Mouse (Mus musculus) kidney, postnatal 4 days (tissue): ENCODE data around the gene Cul3.

ENCODE experiments used
- DNase-seq, 2 experiments: peaks; one replicate each; pipeline ENCODE4 v3.0.0; 2021; ENCODE audit warnings: mixed read lengths in 2 of 2

Cul3 gene

DNA sequence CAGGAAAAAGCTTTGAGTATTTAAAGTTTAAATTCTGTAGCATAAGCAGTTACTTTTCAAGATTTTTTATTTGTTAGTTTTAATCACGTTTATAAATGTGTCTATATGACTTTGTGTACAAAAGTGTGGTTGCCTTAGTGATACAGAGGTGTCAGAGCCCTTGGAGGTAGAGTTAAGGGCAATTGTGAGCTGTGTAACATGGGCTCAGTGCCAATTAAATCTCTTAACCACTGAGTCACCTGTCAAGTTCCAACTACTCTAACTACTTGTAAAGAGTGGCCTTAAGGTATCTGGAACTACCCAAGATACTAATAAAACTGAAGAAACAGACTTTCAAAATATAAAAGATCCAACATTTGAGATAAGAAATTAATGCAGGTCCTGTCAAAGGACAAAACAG, 61.5 kb downstream of the Cul3 start:
- DNase-seq: no peak

DNA sequence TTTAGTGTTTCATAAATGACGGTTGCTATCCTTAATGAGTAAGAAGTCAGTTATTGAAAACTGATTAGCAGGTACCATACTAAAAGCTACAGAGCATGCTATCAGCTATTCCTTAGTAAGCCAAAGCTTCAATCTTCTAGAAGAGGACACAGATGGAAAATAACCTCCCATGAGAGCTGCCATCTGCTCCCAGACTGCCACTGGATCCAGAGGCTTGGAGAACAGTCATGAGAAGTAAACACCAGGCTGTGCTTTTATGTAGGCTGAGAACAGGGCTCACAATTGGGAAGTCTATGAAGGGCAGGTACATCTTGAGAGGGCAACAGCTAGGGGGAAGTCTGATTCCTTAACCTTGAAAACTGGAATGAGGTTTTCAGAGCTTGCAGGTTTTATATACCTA, 79.8 kb downstream of the Cul3 start:
- DNase-seq: no peak

DNA sequence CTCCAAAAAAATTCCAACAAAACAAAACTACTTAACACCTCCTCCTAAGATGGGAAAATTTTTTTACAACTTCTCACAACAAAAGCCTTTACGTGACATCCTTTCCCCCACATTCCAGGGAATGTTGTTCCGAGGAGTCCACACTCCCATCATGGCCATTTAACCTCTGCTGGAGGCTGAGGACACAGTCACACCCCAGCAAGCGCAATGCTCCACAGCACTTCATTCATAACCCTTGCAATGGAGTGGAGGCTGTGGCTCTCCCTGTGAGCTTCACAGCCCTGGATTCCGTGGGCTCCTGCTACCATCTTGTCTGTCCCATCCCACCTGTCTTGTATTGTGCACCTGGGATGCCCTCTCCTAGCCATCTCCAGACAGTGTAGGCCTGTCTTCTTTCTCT, 81.6 kb downstream of the Cul3 start:
- DNase-seq: peak; percentile 7 to 30

DNA sequence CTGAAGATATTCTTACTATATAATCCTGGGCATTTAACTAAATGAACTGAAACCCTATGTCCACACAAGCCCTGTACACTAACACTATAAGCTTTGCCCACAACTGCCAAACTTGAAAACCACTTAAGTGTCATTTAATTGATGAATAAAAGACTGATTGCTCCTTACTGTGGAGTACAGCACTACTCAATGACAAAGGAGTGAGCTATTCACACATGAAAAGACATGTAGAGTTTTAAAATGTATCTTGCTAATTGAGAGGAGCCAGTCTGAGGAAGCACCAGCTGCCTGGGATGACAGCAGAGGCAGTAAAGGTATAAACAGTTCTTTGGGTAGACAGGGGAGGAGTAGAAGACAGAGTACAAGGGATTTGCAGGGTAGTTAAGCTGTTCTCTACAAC, 87.0 kb downstream of the Cul3 start:
- no peak for DNase-seq

DNA sequence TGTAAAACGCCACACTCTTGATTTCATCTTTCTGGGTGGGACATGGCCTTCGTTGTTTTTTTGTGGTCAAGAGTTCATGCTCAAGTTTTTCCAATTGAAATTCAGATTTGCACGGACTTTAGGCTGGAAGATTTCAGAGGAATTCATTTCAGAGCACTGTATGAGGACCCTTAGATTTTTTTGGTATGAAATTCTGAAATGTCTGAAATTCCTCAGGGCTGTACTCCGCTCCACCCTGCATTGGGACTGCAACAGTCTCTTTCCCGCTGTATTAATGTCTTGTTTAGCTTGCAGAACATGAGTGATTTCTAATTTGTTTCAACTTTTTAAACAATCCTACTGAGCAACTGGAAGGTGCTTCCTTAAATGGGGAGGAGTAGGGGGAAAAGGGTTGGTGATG, 90.0 kb downstream of the Cul3 start:
- no peak for DNase-seq

DNA sequence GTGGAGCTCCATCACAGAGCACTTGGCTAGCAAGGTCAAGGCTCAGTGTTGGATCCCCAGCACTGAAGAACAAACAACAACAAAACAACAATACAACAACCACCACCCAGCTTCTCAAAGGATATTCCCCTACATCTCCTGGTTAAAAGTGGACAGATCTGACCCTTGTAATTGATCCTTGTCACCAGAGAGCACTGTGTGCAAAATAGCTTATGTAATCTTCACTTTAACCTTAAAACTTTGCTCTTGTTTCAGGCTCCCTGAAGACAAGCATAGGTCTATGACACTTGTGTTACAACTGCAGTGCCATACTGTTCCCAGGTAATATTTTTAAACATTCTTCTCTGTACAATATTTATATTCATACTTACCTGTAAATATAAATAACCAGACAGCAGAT, 93.1 kb downstream of the Cul3 start:
- no peak for DNase-seq

DNA sequence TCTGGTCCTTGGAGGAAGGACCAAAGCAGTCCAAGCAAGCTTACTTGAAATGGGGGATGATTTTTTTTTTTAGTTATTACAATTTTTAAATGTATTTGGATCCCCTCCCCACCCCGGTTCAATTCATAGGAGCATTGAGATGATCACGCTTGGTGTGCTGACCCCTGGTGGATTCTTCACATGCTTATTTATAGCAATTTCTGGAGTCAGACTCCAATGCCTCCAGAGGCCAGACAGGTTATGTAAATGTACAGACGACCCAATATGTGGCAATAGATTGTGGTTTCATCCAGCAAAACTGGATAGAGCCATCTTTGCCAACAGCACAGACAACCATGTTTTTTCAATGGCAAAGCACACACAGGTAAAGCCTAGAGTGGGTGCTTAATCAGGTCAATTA, 96.2 kb downstream of the Cul3 start:
- no peak for DNase-seq

DNA sequence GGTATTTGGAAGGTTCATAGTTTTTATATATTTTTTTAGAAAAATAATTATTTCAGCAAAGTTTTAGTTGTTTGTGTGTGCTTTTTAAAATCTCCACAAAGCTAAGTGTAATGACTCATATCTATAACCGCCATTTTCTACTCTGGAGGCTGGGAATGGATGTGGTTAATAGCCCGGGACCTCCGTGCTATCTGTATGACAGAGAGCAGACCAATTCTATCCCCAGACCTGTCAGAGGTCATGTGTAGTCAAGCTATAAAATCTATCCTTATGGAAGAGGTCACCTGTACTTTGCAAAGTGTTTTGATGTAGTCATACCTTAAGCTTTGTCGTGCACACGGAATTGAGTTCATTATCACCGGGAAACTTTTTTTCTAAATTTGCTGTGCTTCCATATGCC, 98.7 kb downstream of the Cul3 start:
- DNase-seq: no peak

DNA sequence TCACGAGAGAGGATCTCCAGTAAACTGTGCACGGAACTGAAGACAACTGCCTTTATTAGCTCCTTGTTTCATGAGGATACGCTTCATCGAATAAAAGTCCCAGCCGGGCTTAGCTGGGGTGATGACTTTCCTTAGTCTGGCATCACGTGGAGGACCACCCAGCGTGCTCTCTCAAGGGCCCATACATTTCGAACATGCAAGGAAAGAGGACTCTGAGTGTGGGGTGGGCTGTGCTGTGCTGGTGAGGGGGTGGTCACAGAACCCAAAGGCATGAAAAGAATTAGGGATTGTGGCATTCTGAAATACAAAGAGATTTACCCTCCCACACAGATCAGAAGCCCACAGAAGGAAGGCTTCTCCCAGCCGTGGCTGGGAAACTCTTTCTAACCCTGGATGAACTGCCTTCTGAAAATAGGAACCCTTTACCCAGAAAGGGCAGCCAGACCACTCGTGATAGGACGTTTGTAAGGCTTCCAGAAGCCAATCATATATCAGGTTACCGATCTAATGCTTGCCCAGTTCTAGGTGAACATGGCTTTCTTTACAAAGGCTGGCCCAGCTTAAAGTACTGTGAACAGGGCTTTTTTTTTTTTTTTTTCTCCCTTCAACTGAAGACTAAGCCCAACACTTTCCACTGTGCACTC, 100.1 kb downstream of the Cul3 start:
- DNase-seq: peak; percentile 21 to 32

DNA sequence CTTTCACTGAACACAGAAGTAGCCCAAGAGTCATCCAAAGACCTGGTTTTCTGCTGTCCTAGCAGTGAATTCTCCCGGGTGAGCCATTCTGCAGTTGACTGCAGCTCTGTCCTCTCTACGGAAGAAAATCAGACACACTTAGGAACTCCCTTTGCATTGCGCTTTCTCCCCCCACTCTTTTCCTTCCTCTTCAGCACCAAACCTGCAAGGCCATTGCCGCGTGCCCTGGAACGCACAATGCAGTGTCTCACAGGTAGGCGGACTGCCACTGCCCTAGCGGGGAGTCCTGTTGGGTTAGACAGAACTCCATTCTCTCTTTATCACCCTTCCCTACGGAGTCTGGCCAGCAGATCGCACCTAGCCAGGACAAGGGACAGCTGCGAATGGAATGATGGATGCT, 100.8 kb downstream of the Cul3 start:
- DNase-seq: peak in 1 of 2 experiments; percentile 9

DNA sequence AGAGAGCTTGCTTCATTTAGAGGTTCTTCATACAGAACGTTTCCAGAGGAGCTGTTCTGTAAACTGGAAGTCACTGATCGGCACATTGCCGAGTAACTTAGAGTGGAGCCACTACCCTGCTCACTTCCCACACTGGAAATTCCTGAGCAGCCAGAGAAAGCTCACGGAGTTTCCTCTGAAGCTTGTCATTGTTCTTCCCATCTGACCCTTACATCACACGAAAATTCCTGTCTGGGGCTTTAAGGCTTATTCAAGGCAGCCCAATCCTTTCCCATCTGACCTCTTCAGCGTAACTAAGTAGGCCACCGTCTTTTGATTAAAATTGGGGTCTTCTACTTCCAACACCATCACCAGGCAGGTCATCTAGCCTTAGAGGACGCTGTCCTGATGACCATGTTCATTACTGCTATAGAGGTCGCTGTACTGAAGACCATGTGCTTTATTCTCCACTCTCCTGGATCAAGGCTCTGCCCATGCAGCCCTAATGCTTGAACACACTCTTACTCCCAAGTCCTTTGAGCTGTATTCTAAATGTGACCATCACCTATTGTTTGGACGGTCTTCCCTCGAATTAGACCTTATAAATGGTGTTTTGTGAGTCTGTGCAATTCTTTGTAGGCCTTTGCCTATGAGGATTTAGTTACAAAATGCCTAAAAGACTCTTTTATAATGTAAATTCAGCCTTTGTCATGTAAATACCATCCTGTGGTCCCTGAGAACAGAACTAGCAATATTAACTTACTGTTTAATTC, 103.2 kb downstream of the Cul3 start:
- DNase-seq: no peak

DNA sequence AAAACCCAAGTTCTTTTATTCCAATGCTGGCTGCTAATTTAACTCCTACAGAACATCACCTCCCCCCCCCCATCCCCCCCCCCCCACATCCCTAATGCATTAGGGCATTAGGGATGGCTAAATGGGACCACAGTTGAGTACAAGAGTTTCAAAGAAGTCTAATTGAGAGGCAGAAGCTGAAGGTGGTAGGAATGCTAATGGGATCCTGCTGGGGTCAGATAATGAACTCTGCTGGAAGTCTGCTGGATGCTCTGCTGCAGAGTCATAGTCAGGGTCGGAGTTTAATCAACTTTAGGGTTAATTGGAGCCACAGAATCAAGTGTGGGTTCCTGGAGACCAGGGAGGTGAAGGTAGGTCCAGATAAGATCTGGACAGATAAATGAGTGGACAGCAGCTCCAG, 104.2 kb downstream of the Cul3 start:
- DNase-seq: no peak

DNA sequence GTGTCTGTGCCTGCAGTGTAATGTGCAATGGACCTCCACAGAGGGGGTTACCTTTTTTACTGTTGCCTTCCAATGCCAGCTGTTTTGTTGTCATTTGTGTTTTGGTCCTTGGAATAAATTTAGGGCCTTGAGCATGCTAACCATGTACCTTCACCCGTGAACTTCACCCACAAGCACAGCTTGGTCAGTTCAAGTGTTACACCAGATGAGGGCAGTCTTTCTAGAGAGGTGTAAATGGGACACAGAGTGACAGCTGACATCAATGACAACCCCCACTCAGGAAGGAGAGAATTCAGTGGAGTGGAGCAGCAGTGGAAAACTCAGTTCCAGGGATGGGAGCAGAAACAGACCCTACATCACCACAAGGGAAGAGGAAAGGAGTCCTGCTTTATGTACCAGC, 109.7 kb downstream of the Cul3 start:
- no peak for DNase-seq

DNA sequence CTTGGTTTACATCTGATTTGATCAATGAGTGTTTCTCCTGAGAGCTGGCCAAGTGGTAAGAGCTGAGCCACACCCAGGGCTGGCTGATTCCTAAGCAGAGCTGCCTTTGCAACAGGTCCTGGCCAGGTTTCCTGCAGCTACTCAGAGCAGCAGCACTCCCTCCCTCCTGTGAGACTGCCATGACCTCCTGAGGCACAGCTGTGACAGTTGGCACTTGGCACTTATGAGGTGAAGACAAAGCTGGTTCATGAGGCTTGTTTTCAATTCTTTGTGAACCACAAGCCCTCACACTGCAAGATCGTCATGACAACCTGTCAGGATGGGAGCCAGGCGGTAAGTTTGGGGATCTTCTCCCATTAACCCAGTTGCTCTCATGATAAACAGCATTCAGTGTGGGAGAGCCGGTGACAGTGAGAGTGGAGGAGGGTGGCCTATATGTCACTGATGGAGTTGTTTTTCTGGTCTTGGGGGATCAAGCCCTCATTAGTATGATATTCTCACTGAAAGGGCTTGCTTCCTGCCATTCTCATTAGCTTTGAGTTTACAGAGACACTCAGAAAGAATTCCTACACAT, 115.4 kb downstream of the Cul3 start:
- peak; percentile 5 to 9 for DNase-seq

DNA sequence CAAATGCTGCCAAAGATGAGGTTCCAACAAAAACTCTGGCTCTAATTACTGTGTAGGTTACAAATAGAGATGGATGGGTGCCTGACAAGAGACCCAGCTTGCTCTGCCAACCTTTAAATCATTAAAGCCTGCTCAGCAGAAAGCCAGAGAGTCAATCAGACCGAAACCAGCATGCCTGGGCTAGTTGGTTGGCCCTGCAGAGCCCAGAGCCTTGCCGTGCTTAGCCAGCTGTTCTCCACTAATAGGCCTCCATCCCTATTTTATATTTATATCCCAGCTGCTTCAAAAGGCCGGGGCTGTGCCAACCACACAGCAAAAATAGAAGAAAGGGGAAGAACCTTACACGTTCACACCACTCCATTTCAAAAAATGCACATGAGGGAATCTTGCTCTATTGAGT, 119.1 kb downstream of the Cul3 start:
- peak in 1 of 2 experiments; percentile 7 for DNase-seq

DNA sequence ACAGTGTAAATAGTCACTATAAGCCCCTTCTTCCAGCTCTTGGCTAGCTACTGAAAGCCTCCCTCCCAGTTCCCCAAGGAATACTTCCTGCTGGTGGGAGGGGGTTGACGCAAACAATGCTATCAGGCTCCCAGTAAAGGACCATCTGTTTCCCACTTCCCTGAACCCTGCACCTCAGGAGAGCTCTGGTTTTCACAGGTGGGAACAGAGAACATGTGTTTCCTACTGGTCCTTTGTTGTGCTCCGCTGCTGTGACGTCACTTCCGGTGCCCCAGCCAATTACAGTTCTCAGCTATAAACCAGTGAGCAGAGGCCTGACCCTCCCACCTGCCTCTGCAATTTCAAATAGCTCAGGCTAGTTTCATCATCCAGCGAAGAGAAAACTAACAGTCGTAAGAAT, 122.0 kb downstream of the Cul3 start, which contains the start of gene Fam124b:
Fam124b (minus strand) TSS at position 206 of the 400 bp plus-strand sequence.
- DNase-seq: peak; percentile 59 to 72
